Mouse (Mus musculus): ENCODE data around the gene Mrps23. TPM values are rescaled to one million over a fixed set of nuclear protein-coding genes. Genes with fewer than 3 reads are reported as not detected.
A peak's percentile ranks its signal among the peaks of the same experiment; 100 is the strongest.

The Mrps23 gene
- polyA plus RNA-seq, 1 experiment from 2014 or later: 93.9 TPM

GRCm38 (mm10) chr11:88180467-88180958 lies 23.7 kb upstream of the Mrps23 start:
- H3K9ac ChIP-seq: peak overlapping the region; percentile 20
- ATAC-seq (replicated peaks; ENCODE audit: insufficient number of reproducible peaks, insufficient read depth, low FRiP score, low read depth): peak; percentile 8
- peaks cover 29% of the 10 kb centered on the region for H3K4me1 ChIP-seq (replicated peaks)
- peak overlapping the region; percentile 37 for H3K4me2 ChIP-seq
- no peaks in the 10 kb centered on the region for H3K27me3 ChIP-seq
- H3K9me3 ChIP-seq (replicated peaks): no peaks in the 10 kb centered on the region
- peak overlapping the region; percentile 92 for H3K27ac ChIP-seq
- 19% methylated on average over 6 of the region's 6 CpGs for WGBS
- peaks cover 6% of the 10 kb centered on the region; the same call in 1 of the 2 replicates for H3K36me3 ChIP-seq
- no peak overlapping the region for H3K4me3 ChIP-seq

GRCm38 (mm10) chr11:88180959-88181619 lies 23.1 kb upstream of the Mrps23 start:
- H3K9ac ChIP-seq: peak overlapping the region; percentile 30
- no peaks in the 10 kb centered on the region for H3K9me3 ChIP-seq (replicated peaks)
- H3K4me3 ChIP-seq: no peak overlapping the region
- ATAC-seq (replicated peaks; ENCODE audit: insufficient number of reproducible peaks, insufficient read depth, low FRiP score, low read depth): peak; percentile 86
- H3K27ac ChIP-seq: peak overlapping the region; percentile 92
- peaks cover 29% of the 10 kb centered on the region for H3K4me1 ChIP-seq (replicated peaks)
- H3K4me2 ChIP-seq: peak overlapping the region; percentile 37
- H3K36me3 ChIP-seq: peaks cover 6% of the 10 kb centered on the region; the same call in 1 of the 2 replicates
- no peaks in the 10 kb centered on the region for H3K27me3 ChIP-seq
- 7% methylated on average over 16 of the region's 16 CpGs for WGBS

- Histone ChIP-seq H3K9ac (no peak overlapping the region; the same call in 1 of the 2 replicates), H3K36me3 (peaks cover 6% of the 10 kb centered on the region; the same call in 1 of the 2 replicates), H3K27ac (no peak overlapping the region), H3K27me3 (no peaks in the 10 kb centered on the region), H3K4me2 (no peak overlapping the region), H3K4me1 (replicated peaks) (peaks cover 43% of the 10 kb centered on the region), H3K9me3 (replicated peaks) (no peaks in the 10 kb centered on the region), H3K4me3 (no peak overlapping the region)
- ATAC-seq (replicated peaks; ENCODE audit: insufficient number of reproducible peaks, insufficient read depth, low FRiP score, low read depth): no peak
- 79% methylated on average over 17 of the region's 17 CpGs for WGBS
Observed at GRCm38 (mm10) chr11:88184632-88185180, 19.5 kb upstream of the Mrps23 start.

- Histone ChIP-seq H3K9me3 (replicated peaks) (no peaks in the 10 kb centered on the region), H3K4me2 (no peak overlapping the region), H3K4me1 (replicated peaks) (peaks cover 27% of the 10 kb centered on the region), H3K4me3 (no peak overlapping the region), H3K27ac (peak overlapping the region; percentile 73; the same call in 1 of the 2 replicates), H3K9ac (no peak overlapping the region), H3K27me3 (peaks cover 4% of the 10 kb centered on the region), H3K36me3 (peaks cover 6% of the 10 kb centered on the region; the same call in 1 of the 2 replicates)
- no peak for ATAC-seq (replicated peaks; ENCODE audit: insufficient number of reproducible peaks, insufficient read depth, low FRiP score, low read depth)
- 86% methylated on average over 14 of the region's 14 CpGs for WGBS
Observed at GRCm38 (mm10) chr11:88186078-88186946, 17.9 kb upstream of the Mrps23 start.

- no peaks in the 10 kb centered on the region for H3K9me3 ChIP-seq (replicated peaks)
- peaks cover 22% of the 10 kb centered on the region for H3K4me1 ChIP-seq (replicated peaks)
- no peak for ATAC-seq (replicated peaks; ENCODE audit: insufficient number of reproducible peaks, insufficient read depth, low FRiP score, low read depth)
- H3K4me2 ChIP-seq: 0 out of 2 replicates have a peak overlapping the region, but pooled peaks have one; percentile 58
- peaks cover 9% of the 10 kb centered on the region for H3K27me3 ChIP-seq
- 59% methylated on average over 2 of the region's 2 CpGs for WGBS
- H3K4me3 ChIP-seq: no peak overlapping the region
- peak overlapping the region; percentile 73 for H3K27ac ChIP-seq
- H3K9ac ChIP-seq: 0 out of 2 replicates have a peak overlapping the region, but pooled peaks have one; percentile 45
- H3K36me3 ChIP-seq: peaks cover 6% of the 10 kb centered on the region; the same call in 1 of the 2 replicates
Observed at GRCm38 (mm10) chr11:88186947-88187243, 17.3 kb upstream of the Mrps23 start.

DNA sequence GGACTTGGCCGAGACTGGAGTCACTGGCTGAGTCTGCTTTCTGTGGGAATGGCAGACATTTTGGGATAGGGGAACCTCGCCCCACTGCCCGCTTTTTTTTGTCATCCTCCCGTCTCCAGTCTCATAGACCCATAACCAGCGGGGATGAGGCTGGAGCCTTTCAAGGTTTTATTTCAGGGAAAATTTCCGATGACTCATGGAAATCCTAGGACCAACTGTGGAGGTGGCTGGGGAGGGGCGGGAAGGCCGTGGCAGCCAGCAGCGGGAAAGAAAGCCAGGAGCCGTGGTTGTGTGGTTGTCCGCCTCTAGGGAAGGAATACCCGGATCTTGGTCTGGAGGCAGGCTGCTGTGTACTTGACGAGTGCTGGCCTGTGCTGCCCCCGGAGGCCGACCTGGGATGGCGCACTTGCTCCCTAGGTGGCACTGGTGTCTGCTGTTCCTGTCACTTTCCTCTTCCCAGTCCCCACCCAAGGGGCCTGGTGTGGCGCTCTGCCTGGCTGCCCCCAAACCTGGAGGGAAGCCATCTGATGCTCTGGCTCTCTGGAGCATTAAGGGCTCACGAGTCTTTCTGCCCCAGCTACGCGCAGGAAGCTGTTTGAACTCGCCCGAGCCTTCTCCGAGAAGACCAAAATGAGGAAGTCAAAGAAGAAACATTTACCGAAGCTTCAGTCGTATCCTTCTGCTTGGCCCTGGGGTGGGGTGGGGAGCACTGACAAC lies 16.6 kb upstream of the Mrps23 start:
- peak; percentile 89 for ATAC-seq (replicated peaks; ENCODE audit: insufficient number of reproducible peaks, insufficient read depth, low FRiP score, low read depth)
- WGBS: 13% methylated on average over 25 of the region's 25 CpGs

DNA sequence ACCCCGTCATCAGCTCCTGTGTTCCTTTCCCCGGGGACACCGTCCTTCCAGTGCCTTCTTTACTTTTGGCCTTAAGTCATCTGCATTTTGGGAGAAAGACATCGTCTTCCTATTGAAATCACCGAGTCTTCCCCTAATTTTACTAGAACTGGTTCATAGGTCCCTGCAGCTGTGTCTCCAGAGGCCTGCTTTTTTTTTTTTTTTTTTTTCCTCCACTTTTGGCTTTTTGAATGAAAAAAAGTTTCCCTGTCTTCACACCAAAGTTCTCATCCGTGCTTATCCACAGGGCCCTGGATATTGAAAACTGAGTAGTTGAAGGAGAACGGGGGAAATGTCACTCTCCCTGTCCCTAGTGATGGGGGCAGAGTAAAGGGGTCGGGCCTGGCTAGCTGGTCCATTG lies 16.0 kb upstream of the Mrps23 start:
- peak overlapping the region; percentile 73 for H3K27ac ChIP-seq
- no peak for ATAC-seq (replicated peaks; ENCODE audit: insufficient number of reproducible peaks, insufficient read depth, low FRiP score, low read depth)
- peak overlapping the region; percentile 45; the same call in 1 of the 2 replicates for H3K9ac ChIP-seq
- H3K36me3 ChIP-seq: peaks cover 3% of the 10 kb centered on the region; the same call in 1 of the 2 replicates
- H3K27me3 ChIP-seq: peaks cover 20% of the 10 kb centered on the region
- peak overlapping the region; percentile 58 for H3K4me2 ChIP-seq
- 59% methylated on average over 8 of the region's 8 CpGs for WGBS
- H3K9me3 ChIP-seq (replicated peaks): no peaks in the 10 kb centered on the region
- peaks cover 28% of the 10 kb centered on the region for H3K4me1 ChIP-seq (replicated peaks)
- no peak overlapping the region for H3K4me3 ChIP-seq

More for the DNA sequence above, 16.6 kb upstream of the Mrps23 start:
- H3K4me1 ChIP-seq (replicated peaks): peaks cover 22% of the 10 kb centered on the region
- peak overlapping the region; percentile 58 for H3K4me2 ChIP-seq
- H3K4me3 ChIP-seq: peak overlapping the region; percentile 25
- peak overlapping the region; percentile 45 for H3K9ac ChIP-seq
- peaks cover 15% of the 10 kb centered on the region for H3K27me3 ChIP-seq
- H3K36me3 ChIP-seq: peaks cover 6% of the 10 kb centered on the region; the same call in 1 of the 2 replicates
- peak overlapping the region; percentile 73 for H3K27ac ChIP-seq
- no peaks in the 10 kb centered on the region for H3K9me3 ChIP-seq (replicated peaks)

DNA sequence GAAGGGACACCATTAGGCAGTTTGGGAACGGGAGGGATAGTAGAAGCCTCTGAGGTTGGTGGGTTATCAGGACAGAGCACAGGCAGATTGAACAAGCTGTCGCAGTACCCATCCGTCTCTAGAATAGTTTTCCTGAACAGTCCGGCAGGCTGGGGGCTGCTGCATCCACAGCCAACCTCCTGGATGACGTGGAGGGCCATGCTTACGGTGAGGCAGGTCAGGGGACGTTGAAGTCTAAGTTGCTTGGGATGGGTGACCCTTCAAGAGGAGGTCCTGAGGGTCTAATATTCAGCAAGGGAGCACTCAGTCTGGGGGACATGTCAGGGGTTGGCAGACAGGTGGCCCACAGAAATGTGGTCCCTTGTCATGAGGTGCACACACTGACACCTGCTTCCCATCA lies 15.6 kb upstream of the Mrps23 start:
- H3K4me1 ChIP-seq (replicated peaks): peaks cover 32% of the 10 kb centered on the region
- ATAC-seq (replicated peaks; ENCODE audit: insufficient number of reproducible peaks, insufficient read depth, low FRiP score, low read depth): no peak
- no peaks in the 10 kb centered on the region for H3K9me3 ChIP-seq (replicated peaks)
- no peak overlapping the region for H3K9ac ChIP-seq
- H3K4me2 ChIP-seq: no peak overlapping the region
- H3K4me3 ChIP-seq: no peak overlapping the region
- 89% methylated on average over 7 of the region's 7 CpGs for WGBS
- no peak overlapping the region for H3K27ac ChIP-seq
- no peaks in the 10 kb centered on the region for H3K36me3 ChIP-seq
- H3K27me3 ChIP-seq: peaks cover 23% of the 10 kb centered on the region

GRCm38 (mm10) chr11:88192595-88192994 lies 11.6 kb upstream of the Mrps23 start:
- 19% methylated on average over 4 of the region's 4 CpGs for WGBS
- peaks cover 36% of the 10 kb centered on the region for H3K4me1 ChIP-seq (replicated peaks)
- no peaks in the 10 kb centered on the region for H3K36me3 ChIP-seq
- no peak overlapping the region for H3K4me3 ChIP-seq
- no peak for ATAC-seq (replicated peaks; ENCODE audit: insufficient number of reproducible peaks, insufficient read depth, low FRiP score, low read depth)
- no peak overlapping the region for H3K4me2 ChIP-seq
- no peaks in the 10 kb centered on the region for H3K9me3 ChIP-seq (replicated peaks)
- H3K9ac ChIP-seq: no peak overlapping the region
- H3K27ac ChIP-seq: no peak overlapping the region
- peaks cover 23% of the 10 kb centered on the region for H3K27me3 ChIP-seq

DNA sequence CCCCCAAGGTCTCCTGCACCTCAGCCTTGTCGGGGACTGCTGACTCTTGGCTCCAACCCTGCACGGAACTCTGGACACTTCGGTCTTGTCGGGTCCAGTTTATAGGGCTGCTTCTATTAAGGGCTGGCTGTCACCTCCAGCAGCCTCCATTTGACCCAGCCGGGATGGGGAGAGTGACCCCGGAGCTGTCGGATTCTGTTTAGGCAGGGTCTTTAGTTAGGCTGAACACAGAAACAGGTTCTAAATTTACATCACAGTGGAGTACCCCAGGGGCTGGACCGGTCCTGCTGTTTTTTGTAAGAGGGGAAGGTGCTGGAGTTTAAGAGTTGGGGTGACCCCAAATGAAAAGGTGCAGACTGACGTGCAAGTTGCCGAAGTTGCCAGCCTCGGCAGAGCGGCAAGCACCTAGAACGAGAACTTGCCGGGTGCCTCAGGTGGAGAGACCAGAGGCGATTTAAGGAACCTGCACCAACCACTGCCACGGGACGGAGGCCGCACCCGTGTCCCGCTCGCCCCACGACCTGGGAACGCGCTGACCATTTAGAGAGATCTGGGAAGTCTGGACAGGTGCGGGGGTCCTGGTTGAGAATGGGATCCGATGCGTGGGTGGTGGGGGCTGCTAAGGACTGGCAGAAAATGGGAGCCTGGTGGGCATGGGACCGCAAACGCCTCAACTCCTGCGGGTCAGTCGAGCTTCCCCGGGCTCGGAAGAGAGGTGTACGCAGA lies 10.9 kb upstream of the Mrps23 start:
- Histone ChIP-seq H3K4me1 (replicated peaks) (peaks cover 34% of the 10 kb centered on the region), H3K4me3 (peak overlapping the region; percentile 37), H3K9ac (peak overlapping the region; percentile 50), H3K9me3 (replicated peaks) (no peaks in the 10 kb centered on the region), H3K4me2 (peak overlapping the region; percentile 61), H3K36me3 (no peaks in the 10 kb centered on the region), H3K27ac (no peak overlapping the region), H3K27me3 (peaks cover 23% of the 10 kb centered on the region)
- no peak for ATAC-seq (replicated peaks; ENCODE audit: insufficient number of reproducible peaks, insufficient read depth, low FRiP score, low read depth)
- WGBS: 8% methylated on average over 34 of the region's 34 CpGs
